Mouse (Mus musculus) cerebellum, adult (tissue): ENCODE data around the gene Clstn2.
A peak's percentile ranks its signal among the peaks of the same experiment; 100 is the strongest.

Source experiments
- ATAC-seq: cut with Nextera tagmentation; 2 replicates; pipeline ENCODE4 v1.9.2; 2017; ENCODE audit warnings: mild to moderate bottlenecking, moderate library complexity, mixed read lengths; ENCODE audit not compliant: insufficient number of reproducible peaks, low FRiP score, low TSS enrichment

Gene Clstn2

DNA sequence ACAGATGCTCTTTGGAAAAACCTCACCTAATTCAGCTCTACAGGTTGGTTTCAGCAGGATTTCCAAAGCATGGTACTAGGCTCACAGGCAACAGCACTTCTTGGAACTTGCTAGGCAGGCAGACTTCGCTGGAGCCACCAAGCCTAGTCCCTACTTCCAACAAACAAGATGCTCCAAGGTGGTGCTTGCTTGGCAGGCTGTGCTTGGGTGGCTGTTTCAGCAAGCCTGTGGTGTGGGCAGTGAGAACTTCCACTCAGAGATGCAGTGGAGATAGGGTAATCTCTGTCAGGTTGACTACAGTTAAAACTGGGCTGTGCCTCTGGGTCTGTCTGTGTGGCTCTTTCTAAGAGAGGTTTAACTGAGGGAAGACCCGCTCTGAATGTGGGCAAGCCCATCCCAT, 541.4 kb downstream of the Clstn2 start:
- no peak for ATAC-seq

DNA sequence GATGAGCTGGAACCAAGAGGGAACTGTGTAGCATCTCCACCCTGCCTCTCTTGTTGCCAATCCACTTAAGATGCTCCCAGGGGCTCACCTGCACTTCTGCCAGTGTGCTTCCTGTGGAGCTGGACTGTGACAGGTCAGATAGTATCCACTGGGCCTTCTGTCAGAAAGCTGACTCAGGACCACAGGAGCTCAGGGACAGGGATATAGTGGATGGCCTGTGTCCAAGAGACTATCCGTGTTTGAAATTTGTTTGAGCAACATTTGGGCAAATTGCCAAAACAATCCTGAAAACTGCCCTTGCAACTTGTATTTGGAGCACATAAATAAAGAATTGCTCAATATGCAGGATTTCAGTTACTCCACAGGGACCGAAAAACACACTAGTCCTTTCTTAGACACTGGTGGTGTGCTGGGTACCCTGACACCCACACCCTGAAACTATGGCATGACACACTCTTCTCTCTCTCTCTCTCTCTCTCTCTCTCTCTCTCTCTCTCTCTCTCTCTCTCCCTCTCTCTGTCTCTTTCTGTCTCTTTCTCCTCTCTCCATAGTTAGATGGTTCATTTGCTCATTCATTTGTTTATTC, 542.3 kb downstream of the Clstn2 start:
- no peak for ATAC-seq

DNA sequence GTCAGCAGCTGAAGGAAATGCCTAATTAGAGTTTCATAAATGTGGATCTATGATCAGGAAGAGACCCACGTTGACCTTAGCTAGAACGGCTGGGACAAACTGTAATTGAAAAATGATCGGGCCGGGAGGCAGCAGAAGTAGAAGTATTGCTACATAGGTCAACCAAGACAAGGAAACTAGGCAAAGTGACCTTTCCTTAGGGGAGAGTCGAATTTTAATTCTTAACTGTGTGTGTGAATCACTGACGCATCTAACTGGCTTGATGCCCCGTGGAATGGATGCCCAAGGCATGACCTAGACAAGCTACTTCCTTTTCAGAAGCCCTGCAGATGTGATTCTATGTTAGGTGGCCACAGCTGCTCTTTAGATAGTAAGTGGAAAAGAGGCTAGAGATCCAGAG, 546.2 kb downstream of the Clstn2 start:
- ATAC-seq: no peak

DNA sequence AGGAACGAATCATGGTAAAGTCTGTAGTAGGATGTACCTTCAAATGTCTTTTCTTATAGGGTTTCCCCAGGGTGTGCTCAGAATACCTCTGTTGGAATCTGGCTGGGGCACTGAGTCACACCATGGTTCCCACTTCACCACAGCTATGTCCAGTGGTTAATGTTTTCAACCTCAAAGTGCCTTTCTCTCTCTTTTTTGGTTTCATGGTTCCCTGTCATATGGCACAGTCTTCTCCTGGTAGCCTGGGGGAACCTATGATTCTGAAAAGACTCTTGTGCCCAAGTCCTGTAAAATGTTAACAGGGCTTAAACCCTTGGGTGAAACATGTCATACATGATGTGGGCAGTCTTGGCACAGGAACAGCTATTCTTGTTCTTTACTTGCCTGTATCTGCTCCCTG, 551.8 kb downstream of the Clstn2 start:
- ATAC-seq: no peak

DNA sequence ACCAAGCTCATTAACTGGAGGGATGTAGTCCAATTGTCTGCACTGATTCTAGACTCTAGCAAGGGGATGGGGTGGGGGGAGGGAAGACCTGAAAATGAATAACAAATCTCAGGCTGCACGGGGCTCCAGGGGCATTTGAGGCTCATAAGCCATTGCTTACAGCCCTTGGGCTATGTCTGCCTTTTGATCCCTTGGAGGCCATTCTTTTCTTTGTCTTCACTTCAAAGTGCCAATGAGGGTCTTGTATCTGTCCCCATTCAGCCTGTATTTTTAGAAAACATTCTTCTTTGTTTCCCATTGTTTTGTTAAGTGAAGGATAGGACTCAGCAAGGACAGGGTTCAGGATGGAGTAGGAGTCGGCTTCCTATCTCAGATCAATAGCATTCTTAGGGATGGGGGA, 556.0 kb downstream of the Clstn2 start:
- no peak for ATAC-seq

DNA sequence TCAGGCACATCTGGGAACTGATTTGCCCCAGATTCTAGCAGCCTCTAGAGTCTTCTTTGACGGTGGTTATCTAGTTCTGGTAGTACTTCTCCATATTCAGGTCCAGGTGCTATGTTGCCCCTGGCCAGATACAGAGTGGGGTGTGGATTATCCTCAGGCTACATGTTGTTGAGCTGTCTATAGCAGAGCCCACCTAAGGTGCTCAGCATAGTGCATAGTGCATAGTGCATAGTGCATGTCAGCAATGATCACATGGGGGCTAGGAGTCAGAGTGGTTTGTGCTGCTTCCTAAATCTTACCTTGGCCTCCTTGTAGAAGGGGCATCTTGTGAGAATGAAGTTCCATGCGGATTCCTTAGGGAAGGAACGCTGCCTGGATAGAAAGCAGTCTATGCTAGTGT, 556.5 kb downstream of the Clstn2 start:
- no peak for ATAC-seq

DNA sequence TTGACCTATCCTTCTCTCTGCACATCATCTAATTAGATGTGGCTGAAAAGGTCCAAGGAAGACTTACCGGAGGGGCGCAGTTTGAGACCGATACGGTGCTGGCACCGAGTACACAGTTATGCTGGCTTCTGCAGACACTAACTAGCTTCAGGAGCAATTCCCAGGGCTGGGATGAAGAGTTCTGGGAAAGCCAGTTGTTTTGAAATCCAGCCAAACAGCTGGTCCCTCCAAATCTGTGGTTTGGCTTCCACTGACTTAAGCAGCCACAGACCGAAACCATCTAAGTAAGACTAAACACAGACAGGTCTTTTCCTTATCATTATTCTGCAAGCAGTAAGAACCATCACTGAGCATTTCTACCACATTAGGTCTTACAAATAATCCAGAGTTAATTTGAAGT, 558.1 kb downstream of the Clstn2 start:
- no peak for ATAC-seq

DNA sequence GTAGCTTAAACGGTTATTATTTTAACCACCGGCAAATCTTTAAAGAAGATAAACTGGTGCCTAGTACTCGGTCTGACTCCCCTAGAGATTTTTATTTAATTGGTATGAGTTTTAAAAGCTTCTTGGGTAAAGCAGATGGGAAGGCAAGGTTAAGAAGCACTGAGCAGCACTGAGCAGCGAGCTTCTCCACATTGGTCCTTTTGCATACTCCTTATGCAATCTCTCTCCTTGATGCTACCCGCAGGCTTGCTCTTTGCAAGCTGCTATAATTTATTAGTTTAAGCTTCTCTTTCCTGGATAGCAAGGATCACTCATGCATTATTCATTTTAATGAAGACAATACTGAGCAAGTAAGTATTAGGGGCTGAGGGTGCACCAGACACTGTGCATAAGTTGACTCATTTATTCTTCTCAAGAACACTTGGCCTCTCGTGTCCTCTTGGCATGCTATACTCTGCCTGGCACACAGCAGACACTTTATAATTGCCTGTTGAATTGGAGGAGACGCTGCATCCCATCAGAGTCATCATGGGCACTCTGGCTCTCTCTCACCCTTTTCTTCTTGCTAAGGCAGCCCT, 561.9 kb downstream of the Clstn2 start:
- no peak for ATAC-seq

DNA sequence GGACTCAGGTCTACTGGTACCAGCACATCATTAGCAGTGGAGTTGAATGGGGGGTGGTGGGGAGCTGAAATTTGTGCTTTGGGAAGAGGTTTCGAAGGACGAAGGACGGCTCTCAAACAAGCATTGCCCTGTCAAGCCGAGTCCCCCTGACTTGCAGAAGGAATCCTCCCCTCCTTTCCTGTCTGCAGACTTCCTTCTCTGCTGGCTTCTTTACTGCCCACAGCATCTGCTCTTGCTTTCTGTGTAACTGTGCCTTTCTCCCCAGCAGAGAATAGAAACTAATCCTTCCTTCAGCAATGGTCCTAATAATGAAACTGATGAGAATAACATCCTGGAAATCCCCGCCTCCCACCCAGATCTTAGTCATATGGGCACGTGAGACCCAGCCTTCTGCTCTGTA, 572.5 kb downstream of the Clstn2 start:
- no peak for ATAC-seq

DNA sequence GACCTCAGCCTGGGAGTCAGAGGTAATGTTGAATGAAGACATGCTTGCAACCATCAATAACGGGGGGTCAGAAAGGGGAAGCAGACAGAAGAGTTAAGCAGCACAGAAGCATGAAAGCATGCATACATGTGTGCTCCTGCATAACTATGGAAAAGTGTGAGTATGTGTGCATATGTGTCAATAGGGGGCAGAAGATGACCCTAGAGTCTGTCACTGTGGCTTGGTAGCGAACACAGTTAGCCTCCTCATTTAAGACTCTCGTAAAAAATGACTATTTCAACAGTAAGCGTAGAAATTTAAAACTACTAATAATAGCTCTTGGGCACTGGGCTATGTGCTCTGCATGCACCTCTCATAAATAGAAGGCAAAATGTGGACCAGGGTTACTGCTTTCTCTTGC, 573.2 kb downstream of the Clstn2 start:
- no peak for ATAC-seq

DNA sequence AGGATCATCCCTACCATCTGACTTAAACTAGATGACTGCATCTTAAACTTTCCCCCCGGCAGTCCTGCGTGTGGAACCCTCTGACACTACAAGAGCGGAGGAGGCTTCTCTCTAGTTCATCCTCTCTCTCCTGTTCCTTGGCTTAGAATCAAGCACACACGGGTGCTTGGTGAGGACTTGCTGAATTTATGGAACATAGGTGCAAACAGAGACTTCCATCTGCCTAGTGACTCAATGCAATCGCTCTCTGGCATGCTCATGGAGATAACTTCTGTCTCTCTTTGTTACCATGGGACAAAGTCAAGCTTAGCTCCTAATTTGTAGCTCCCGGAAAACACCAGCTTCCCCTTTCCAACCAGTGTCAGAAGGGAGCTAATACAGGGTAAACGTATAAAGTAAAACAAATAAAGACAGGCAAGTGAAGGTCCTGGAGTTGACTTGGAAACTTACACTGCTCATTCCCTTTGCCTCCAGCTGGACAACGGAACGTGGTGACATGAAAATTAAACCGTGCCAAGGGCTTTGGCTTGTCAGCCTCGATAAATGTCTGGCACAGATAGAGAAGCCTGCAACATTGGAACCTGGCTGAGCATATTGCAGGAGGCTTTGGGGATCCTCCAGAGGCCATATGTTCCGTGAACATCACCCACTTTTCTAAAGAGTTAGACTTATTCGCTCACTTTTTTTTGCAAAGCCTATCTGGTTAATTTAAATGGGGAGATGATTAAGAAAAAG, 583.5 kb downstream of the Clstn2 start:
- ATAC-seq: 0 out of 2 replicates have a peak, but pooled peaks have one; percentile 42

DNA sequence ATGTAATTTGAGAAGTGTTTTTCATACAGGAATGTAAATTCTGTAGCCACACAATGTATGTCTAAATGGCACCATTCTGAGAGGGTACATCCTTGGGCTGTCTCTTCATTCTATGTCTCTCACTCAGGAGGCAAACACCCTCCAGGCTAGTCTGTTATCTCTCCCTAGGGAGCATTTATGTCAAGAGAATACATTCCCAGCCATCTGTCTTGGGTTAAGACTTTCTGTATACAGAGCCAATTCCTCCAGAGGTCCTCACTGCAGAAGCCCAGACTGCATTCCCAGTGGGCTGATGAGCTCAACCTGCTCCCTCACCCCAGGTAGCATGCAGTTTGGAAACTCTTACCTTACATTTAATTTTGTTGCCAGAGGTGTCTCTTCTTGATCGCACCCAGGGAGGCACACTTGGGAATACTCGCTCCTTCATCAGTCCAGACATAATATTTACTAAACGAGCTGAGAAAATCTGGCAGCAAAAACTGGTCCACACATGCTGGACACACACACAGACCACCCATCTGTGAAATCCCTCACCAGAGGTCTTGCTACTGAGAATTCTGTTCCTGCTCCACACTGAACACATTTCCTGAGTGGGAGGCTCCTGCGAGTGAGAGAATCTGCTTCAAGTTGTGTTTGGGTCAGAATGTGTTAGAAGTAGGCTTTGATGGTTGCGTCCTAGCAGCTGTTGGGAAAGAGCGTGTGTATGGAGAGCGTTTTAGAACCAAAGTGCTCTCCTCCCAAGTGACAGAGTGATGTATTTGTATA, 592.9 kb downstream of the Clstn2 start:
- no peak for ATAC-seq

DNA sequence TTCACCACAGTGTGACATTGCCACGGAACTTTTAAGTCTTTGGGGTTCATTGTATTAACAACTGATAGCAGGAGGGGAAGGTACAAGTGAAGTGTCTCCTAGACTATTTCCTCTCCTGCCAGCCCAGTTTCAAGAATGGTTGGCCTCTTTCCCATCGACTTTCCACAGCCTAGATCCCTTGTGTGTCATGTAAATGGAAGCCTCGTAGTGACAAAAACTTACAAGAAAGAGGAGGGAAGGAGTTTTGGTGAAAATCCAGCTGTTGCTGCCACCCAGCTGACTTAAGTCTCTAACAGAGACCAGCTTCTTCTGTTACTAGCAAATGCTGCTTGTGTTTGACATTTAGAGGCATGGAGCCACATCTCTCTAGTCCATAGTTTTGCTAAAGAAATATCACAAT, 598.3 kb downstream of the Clstn2 start:
- no peak for ATAC-seq

DNA sequence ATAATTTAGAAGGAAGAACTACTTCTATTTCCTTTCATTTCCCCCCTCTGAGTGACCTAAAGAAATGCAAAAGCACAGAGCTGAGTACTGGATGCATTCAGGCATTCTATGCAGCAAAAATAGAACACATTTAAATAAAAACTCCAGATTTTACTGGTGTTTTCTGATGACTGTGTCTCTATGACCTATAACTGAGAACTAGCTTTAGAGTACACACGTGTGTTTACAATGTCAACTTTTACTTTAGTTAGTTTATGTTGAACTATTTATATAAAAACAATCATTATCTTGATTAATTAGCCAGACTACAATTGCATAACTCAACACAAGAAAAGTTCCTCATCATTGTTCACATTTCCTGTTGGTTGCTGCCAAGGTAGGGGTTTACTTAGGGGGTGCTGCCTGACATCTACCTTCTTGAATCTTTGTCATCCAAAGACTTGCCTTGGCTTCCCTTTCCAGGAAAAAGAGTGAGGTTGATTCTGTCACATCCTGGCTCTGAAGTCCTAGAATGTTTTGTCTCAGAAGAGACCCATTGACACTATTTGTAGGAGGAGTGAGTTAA, 603.0 kb downstream of the Clstn2 start:
- no peak for ATAC-seq

DNA sequence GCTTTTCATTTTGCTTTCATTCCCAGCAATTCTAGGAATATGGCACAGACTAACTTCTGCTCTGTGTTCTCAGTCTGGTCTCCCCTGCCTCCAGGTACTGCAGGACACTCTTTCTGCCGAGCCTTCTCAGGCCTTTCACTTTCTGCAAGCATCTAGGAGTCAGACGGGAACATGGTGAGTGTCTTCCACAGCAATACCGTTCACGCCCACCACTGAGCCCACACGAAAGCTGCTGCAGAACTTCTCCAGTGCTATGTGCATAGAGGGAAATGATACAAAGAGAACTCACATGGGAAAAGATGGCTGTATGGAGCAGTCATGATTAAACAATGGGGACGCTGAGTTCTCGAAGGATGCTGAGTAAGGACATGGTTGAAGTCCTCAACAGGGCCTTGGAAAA, 604.9 kb downstream of the Clstn2 start:
- ATAC-seq: no peak

DNA sequence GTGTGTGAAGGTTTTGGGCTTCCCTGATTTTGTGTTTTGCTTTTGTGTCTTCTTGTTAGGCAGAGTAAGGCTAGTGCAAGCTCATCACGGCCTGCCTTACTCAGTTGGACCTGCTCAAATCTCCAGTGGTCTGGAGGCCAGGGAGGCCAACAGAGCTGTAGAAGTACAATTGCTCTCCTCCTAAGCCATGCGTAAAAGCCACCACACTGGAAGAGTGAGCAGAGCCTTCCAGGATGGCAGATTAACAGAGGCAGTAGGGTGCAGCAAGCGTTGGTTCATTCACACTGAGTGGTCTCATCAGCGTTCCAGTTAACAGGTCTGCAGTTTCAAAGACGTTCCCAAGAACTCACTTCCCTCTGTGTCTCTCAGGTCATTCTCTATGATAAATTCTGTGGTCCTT, 612.1 kb downstream of the Clstn2 start:
- no peak for ATAC-seq

DNA sequence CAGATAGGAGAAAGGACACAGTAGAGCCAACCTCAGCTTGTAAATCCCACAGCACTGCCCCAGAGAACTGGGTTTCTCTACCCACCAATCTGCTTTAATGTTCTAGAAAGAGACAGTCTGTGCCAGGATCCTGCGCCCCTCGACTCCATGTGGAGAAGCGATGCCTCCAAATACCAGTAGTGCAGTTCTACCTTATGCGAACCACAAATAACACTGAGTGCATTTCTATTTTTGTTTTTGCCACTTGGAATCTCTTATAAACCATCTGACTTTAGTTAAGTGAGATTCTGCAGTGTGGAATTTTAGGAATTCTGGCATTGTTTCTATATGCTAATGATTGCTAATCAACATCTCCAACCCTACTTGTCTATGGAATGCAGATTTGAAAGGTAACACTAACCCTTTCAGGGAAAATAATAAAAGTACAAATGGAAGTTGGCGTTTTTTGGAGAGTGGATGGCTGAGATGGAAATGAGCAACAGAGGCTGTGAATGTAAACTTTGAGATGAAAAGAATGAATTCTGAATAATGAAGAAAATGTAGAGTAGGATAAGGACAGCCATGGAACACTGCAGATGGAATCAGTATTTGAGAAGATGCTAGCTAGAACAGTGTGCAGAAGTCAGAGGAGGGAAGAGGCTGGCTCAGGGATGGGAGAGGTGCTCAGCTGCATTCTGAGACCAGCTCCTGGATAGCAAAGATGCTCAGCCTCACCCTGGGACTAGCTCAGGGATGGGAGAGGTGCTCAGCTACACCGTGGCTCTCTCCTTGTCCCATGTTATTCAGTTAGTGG, 617.9 kb downstream of the Clstn2 start:
- no peak for ATAC-seq

DNA sequence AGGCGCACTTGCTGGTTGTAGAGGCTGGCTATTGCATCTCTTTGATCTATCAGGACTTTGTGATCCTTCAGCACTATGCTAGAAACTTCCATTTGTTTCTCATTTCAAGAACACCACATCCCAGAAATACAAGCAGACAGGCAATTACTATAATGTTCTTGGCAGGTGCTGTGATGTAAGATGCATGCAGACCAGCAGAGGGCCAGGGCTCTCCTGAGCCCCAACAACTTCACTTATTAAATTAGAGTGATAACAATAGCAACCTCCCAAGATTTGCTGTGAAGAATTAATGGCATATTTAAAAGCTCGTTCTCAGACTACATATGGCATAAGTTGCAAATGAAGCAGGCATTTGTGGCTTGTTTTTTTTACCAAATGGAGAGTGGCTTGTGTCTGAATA, 624.8 kb downstream of the Clstn2 start:
- ATAC-seq: no peak
